Mouse (Mus musculus): Measurements from ENCODE around the gene Vmn1r200. TPM values are rescaled to one million over a fixed set of nuclear protein-coding genes. Genes with fewer than 3 reads are reported as not detected.
"Not testable (repeated sequence)": the region's sequence is repeated elsewhere in the genome, so short reads cannot be mapped to it uniquely, and the experiment has no call there.

Vmn1r200 gene
- not detected in 2 replicates for polyA plus RNA-seq (2012)

DNA sequence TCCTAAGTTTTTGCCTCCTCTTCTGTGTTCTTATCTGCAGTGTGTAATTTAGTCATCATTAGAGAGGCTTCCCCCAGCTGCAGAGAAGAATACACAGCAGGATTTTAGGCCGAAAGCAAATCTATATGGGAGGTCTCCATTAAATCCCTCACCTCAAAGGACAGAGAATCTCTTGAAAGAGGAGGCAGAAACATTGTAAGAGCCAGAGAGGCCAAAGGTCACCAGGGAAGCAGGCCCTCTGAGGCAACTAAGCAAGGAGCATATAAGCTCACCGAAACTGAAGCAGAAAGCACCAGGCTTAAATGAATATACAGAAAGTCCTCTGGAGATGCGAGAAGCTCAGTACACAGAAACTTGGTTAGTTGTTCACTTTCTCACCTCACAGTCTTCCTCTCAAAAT, at the start of gene Vmn1r200:
Vmn1r200 (plus strand) TSS at position 301 of the 400 bp plus-strand sequence.
- TF ChIP-seq TAL1 (IDR thresholded peaks at IDR 0.05; ENCODE audit: low read length) (no peak), GATA1 (IDR thresholded peaks at IDR 0.05; ENCODE audit: low read length) (no peak)
- H3K4me3 ChIP-seq (replicated peaks) = no peak within 1 kb of the TSS

DNA sequence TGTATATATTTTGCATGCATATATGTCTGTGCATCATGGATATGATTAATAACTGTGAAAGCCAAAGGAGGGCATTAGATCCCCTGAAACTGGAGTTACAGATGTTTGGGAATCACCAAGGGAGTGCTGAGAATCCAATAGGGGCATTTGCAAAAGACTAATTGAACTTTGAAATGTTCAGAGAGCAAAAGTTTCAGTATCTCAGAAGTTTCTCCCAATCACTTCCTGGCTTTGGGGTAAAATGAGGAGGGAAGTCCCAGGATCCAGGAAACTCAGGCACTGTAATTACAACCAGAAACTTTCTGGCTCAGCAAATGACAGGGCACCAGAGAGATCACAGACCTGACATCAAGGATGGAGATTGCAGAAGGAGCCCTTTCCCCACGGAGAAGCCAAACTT, 40.1 kb upstream of the Vmn1r200 start, which contains the start of gene Vmn1r198:
Vmn1r198 (plus strand) TSS at position 301 of the 400 bp plus-strand sequence.
- Histone ChIP-seq H3K9me3 (ENCODE audit: control insufficient read depth, low read length) (peaks cover 5% of the 10 kb centered on the region; the same call in 1 of the 2 replicates), H3K4me3 (replicated peaks) (no peak within 1 kb of the TSS), H3K27me3 (ENCODE audit: control insufficient read depth) (no peaks in the 10 kb centered on the region), H3K36me3 (ENCODE audit: control insufficient read depth) (no peaks in the 10 kb centered on the region), H3K4me1 (ENCODE audit: control insufficient read depth) (no peaks in the 10 kb centered on the region)
- no peak for TF ChIP-seq TAL1 (IDR thresholded peaks at IDR 0.05; ENCODE audit: low read length)
- TF ChIP-seq GATA1 (IDR thresholded peaks at IDR 0.05; ENCODE audit: low read length) = no peak

More for the DNA sequence above, at the start of gene Vmn1r200:
- Histone ChIP-seq H3K4me1 (ENCODE audit: control insufficient read depth) (no peaks in the 10 kb centered on the region), H3K9me3 (ENCODE audit: control insufficient read depth, low read length) (no peaks in the 10 kb centered on the region), H3K36me3 (ENCODE audit: control insufficient read depth) (no peaks in the 10 kb centered on the region), H3K27me3 (ENCODE audit: control insufficient read depth) (no peaks in the 10 kb centered on the region)

DNA sequence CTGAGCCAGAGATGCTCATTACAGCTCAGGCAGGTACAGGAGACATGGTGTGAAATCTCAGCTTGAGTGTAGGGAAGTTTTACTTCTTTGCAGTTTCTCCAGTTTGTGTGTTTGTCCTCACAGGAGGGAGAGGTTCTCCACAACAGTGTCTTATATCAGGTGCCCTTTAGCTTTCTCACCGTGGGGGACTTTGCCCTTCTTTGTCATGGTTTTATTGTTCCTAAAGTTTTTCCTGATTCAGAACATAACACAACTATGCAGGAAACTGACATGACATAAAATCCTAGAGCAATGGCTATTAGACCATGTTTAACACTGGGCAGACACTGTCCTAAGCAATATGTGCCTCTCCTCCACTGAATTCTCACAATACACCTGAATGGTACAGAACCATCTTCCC, 39.4 kb upstream of the Vmn1r200 start:
- TF ChIP-seq GATA1 (IDR thresholded peaks at IDR 0.05; ENCODE audit: low read length) (no peak), TAL1 (IDR thresholded peaks at IDR 0.05; ENCODE audit: low read length) (no peak)
- Histone ChIP-seq H3K4me1 (ENCODE audit: control insufficient read depth) (no peaks in the 10 kb centered on the region), H3K9me3 (ENCODE audit: control insufficient read depth, low read length) (peaks cover 5% of the 10 kb centered on the region; the same call in 1 of the 2 replicates), H3K27me3 (ENCODE audit: control insufficient read depth) (no peaks in the 10 kb centered on the region), H3K36me3 (ENCODE audit: control insufficient read depth) (no peaks in the 10 kb centered on the region), H3K4me3 (replicated peaks) (no peak overlapping the region)

DNA sequence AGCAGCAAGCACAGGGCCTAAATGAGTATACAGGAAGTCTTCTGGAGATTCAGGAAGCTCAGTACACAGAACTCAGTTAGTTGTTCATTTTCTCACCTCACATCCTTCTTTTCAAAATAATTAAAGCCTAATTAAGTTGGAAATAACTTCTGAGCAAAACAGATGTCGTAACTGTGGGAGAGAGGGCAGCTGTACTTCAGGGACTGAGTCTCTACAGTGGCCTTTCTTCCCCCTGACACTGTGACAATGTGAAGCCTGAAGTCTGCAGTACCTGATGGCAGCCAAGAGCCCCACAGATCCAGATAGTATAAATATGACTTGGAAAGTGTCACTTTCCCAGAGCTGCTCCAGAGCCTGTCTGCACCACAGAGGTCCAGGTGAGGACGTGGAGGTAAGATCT, 10.7 kb upstream of the Vmn1r200 start, which contains the start of gene Vmn1r199:
Vmn1r199 (plus strand) TSS at position 301 of the 400 bp plus-strand sequence.
- no peak for TF ChIP-seq TAL1 (IDR thresholded peaks at IDR 0.05; ENCODE audit: low read length)
- no peak for TF ChIP-seq GATA1 (IDR thresholded peaks at IDR 0.05; ENCODE audit: low read length)
- Histone ChIP-seq H3K27me3 (ENCODE audit: control insufficient read depth) (no peaks in the 10 kb centered on the region), H3K9me3 (ENCODE audit: control insufficient read depth, low read length) (no peaks in the 10 kb centered on the region), H3K36me3 (ENCODE audit: control insufficient read depth) (no peaks in the 10 kb centered on the region), H3K4me3 (replicated peaks) (no peak within 1 kb of the TSS), H3K4me1 (ENCODE audit: control insufficient read depth) (no peaks in the 10 kb centered on the region)

DNA sequence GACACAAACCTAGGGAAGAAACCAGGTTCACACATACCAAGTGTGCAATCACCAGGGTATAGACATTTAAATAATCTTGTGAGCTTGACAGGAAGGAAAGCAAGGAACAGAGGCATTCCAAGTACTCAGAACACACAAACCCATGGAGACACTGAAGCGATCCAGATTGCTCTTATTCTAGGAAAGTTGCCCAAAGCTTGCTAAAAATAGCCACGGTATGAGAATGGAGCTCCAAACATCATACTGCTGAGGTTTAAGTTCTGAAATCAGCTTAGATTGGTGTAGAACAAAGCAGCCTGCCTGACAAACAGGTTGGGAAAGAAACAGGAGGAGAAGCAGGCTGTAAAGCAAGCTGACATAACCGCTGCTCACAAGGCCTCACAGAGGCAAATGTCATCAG, 9.0 kb upstream of the Vmn1r200 start:
- not testable (repeated sequence) for H3K4me3 ChIP-seq (replicated peaks); H3K4me1 ChIP-seq (ENCODE audit: control insufficient read depth); H3K9me3 ChIP-seq (ENCODE audit: control insufficient read depth, low read length); H3K27me3 ChIP-seq (ENCODE audit: control insufficient read depth); H3K36me3 ChIP-seq (ENCODE audit: control insufficient read depth)

DNA sequence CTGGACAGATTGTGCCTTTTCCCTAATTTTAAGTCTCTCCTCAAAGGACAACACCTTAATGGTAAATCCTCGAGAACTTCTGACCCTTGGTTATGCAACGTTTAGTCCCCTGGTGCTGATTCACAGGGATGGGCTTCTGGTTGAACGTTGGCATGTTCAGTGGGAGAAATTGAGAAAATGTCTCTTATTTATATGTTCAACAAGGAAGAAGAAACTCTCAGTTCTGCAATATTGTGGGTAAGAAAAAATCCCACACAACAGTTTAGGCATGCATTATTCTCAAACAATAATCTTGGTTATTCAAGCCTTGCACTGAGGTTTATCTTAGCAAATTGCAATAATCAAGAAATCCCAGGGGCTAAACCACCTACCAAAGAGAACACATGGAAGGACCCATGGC, 6.8 kb upstream of the Vmn1r200 start:
- Histone ChIP-seq H3K27me3 (ENCODE audit: control insufficient read depth) (no peaks in the 10 kb centered on the region), H3K4me1 (ENCODE audit: control insufficient read depth) (no peaks in the 10 kb centered on the region), H3K9me3 (ENCODE audit: control insufficient read depth, low read length) (no peaks in the 10 kb centered on the region), H3K4me3 (replicated peaks) (no peak overlapping the region), H3K36me3 (ENCODE audit: control insufficient read depth) (no peaks in the 10 kb centered on the region)
- TF ChIP-seq GATA1 (IDR thresholded peaks at IDR 0.05; ENCODE audit: low read length) (no peak), TAL1 (IDR thresholded peaks at IDR 0.05; ENCODE audit: low read length) (no peak)

DNA sequence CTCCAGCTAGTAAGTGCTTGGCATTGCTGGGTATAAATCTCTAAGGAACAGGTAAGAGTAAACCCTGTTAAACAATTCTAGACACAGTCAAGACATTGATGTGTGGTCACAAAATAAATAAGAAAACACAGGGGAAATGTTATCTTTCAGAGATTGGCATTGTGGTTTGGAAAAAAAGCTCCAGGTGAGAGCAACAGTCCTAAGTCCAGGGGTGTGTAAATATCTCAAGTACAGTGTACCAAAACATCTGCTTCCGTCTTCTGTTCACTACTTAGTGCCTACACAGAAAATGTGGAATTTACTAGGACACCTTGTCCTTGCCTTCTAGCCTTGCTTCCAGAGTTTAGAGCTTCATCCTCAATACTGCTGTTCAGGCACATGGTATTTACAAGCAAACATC, 3.1 kb upstream of the Vmn1r200 start:
- no peaks in the 10 kb centered on the region for H3K36me3 ChIP-seq (ENCODE audit: control insufficient read depth)

DNA sequence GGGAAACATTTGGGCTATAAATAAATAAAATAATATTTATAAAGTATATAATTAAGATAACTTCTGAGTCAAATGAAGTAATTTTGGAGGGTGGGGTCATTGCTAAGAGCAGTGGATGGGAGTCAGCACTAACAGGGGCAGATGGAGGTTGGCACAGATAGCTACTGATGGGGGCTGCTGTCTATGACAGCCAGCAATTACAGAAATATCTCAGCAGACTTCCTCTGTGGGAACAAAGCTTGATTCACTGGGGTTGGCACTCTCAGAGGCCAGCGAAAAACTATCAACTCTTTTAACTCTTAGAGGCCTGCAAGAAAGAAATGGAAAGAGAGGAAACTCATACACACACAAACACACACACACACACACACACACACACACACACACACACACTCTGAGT, 12.8 kb downstream of the Vmn1r200 start:
- TF ChIP-seq GATA1 (IDR thresholded peaks at IDR 0.05; ENCODE audit: low read length) (no peak), TAL1 (IDR thresholded peaks at IDR 0.05; ENCODE audit: low read length) (no peak)
- no peaks in the 10 kb centered on the region for H3K27me3 ChIP-seq (ENCODE audit: control insufficient read depth)
- no peaks in the 10 kb centered on the region for H3K36me3 ChIP-seq (ENCODE audit: control insufficient read depth)
- H3K4me3 ChIP-seq (replicated peaks) = no peak overlapping the region
- no peaks in the 10 kb centered on the region for H3K4me1 ChIP-seq (ENCODE audit: control insufficient read depth)
- peaks cover 20% of the 10 kb centered on the region for H3K9me3 ChIP-seq (ENCODE audit: control insufficient read depth, low read length)

More for the DNA sequence above, 3.1 kb upstream of the Vmn1r200 start:
- no peaks in the 10 kb centered on the region for H3K4me1 ChIP-seq (ENCODE audit: control insufficient read depth)
- H3K9me3 ChIP-seq (ENCODE audit: control insufficient read depth, low read length) = no peaks in the 10 kb centered on the region
- TF ChIP-seq GATA1 (IDR thresholded peaks at IDR 0.05; ENCODE audit: low read length) (no peak), TAL1 (IDR thresholded peaks at IDR 0.05; ENCODE audit: low read length) (no peak)
- no peaks in the 10 kb centered on the region for H3K27me3 ChIP-seq (ENCODE audit: control insufficient read depth)
- no peak overlapping the region for H3K4me3 ChIP-seq (replicated peaks)

Other genes starting within 250 kb of the Vmn1r200 start
- not detected in 2 replicates for gene Vmn1r191, start 206.4 kb upstream of the Vmn1r200 start, polyA plus RNA-seq (2012)
- 0.01 TPM in 1 of 2 replicates, not detected in the other for gene Vmn1r192, start 199.2 kb upstream of the Vmn1r200 start, polyA plus RNA-seq (2012)
- 0.01 TPM in 1 of 2 replicates, not detected in the other for gene Vmn1r193, start 167.2 kb upstream of the Vmn1r200 start, polyA plus RNA-seq (2012)
- not detected in 2 replicates for gene Vmn1r194, start 146.2 kb upstream of the Vmn1r200 start, polyA plus RNA-seq (2012)
- gene Vmn1r195, start 119.9 kb upstream of the Vmn1r200 start, polyA plus RNA-seq (2012) = not detected in 2 replicates
- gene Vmn1r196, start 100.5 kb upstream of the Vmn1r200 start, polyA plus RNA-seq (2012) = not detected in 2 replicates
- not detected in 2 replicates for gene Vmn1r197, start 65.8 kb upstream of the Vmn1r200 start, polyA plus RNA-seq (2012)
- 0.01 TPM in 1 of 2 replicates, not detected in the other for gene Vmn1r198, start 40.0 kb upstream of the Vmn1r200 start, polyA plus RNA-seq (2012)
- gene Vmn1r199, start 10.6 kb upstream of the Vmn1r200 start, polyA plus RNA-seq (2012) = not detected in 2 replicates
- not detected in 2 replicates for gene Vmn1r201, start 81.5 kb downstream of the Vmn1r200 start, polyA plus RNA-seq (2012)
- not detected in 2 replicates for gene Vmn1r202, start 115.0 kb downstream of the Vmn1r200 start, polyA plus RNA-seq (2012)
- gene Vmn1r203, start 127.7 kb downstream of the Vmn1r200 start, polyA plus RNA-seq (2012) = not detected in 2 replicates
- gene Vmn1r204, start 162.8 kb downstream of the Vmn1r200 start, polyA plus RNA-seq (2012) = not detected in 2 replicates
- not detected in 2 replicates for gene Vmn1r205, start 202.6 kb downstream of the Vmn1r200 start, polyA plus RNA-seq (2012)
- not detected in 2 replicates for gene Vmn1r206, start 233.9 kb downstream of the Vmn1r200 start, polyA plus RNA-seq (2012)

Data from erythroblast, embryonic 14.5 days (primary cell).